Mouse (Mus musculus) stomach, postnatal 0 days (tissue): ENCODE results near the gene Gpr141. TPM values are rescaled to one million over a fixed set of nuclear protein-coding genes. Genes with fewer than 3 reads are reported as not detected.
A peak's percentile ranks its signal among the peaks of the same experiment; 100 is the strongest.

Experiments used
- ATAC-seq: fragments of 200-750 bp; cut with Nextera tagmentation; 2 replicates; pipeline ENCODE4 v1.8.0; 2017; ENCODE audit not compliant: low FRiP score, low TSS enrichment
- DNase-seq: peaks from one replicate; pipeline ENCODE4 v3.0.0-alpha.2; 2016; ENCODE audit warnings: low spot score
- H3K27ac ChIP-seq: fragments of 300-500 bp; sonication (generic); replicated peaks from 2 replicates; pipeline ENCODE4 v1.5.1; 2014; ENCODE audit warnings: mild to moderate bottlenecking, control low read depth
- H3K27me3 ChIP-seq: fragments of 300-500 bp; sonication (generic); 2 replicates; pipeline ENCODE4 v1.6.1; 2014; ENCODE audit warnings: low read length; ENCODE audit not compliant: control insufficient read depth, insufficient read depth
- H3K36me3 ChIP-seq: fragments of 300-500 bp; sonication (generic); 2 replicates; pipeline ENCODE4 v1.6.1; 2014; ENCODE audit warnings: low read length, mixed read lengths; ENCODE audit not compliant: control insufficient read depth, insufficient read depth
- H3K4me1 ChIP-seq: fragments of 300-500 bp; sonication (generic); replicated peaks from 2 replicates; pipeline ENCODE4 v1.6.1; 2014; ENCODE audit warnings: antibody characterized with exemption; ENCODE audit not compliant: control insufficient read depth, insufficient read depth
- H3K4me2 ChIP-seq: fragments of 300-500 bp; sonication (generic); replicated peaks from 2 replicates; pipeline ENCODE4 v1.6.1; 2014; ENCODE audit warnings: low read depth, mild to moderate bottlenecking, control low read depth, moderate library complexity
- H3K4me3 ChIP-seq: fragments of 300-500 bp; sonication (generic); 2 replicates; pipeline ENCODE4 v1.5.1; 2014; ENCODE audit warnings: low read depth, low read length, control low read depth
- H3K9ac ChIP-seq: fragments of 300-500 bp; sonication (generic); 2 replicates; pipeline ENCODE4 v1.6.1; 2014; ENCODE audit warnings: mild to moderate bottlenecking, low read length, control low read depth, mixed read lengths
- H3K9me3 ChIP-seq: fragments of 300-500 bp; sonication (generic); 2 replicates; pipeline ENCODE4 v1.6.1; 2016; ENCODE audit warnings: low read length; ENCODE audit not compliant: control insufficient read depth
- CTCF ChIP-seq: IDR thresholded peaks from 2 replicates; pipeline ENCODE4 v1.5.1; 2016; ENCODE audit warnings: antibody characterized with exemption, low read depth, mild to moderate bottlenecking, moderate library complexity
- EP300 ChIP-seq: optimal IDR thresholded peaks from 2 replicates; pipeline ENCODE3; 2016; ENCODE audit warnings: antibody characterized with exemption
- whole genome bisulfite sequencing: fragments of 180-500 bp; shearing (Covaris S2); extraction: QIAGEN DNeasy Blood & Tissue Kit; methylation state at CpG from one replicate; pipeline ENCODE4 v1.1.7; 2014; 5-methylcytosine and 5-hydroxymethylcytosine counted together
- polyA plus RNA-seq: library from polyadenylated mRNA; unstranded; fragments of >200 nt; fragmentation: Nextera tagmentation; extraction: Ambion mirVana; gene quantifications from 2 replicates; pipeline ENCODE4 v1.2.1, GENCODE M21; 2015

Gene Gpr141
- 0.17 and 0.22 TPM in 2 replicates for polyA plus RNA-seq

DNA sequence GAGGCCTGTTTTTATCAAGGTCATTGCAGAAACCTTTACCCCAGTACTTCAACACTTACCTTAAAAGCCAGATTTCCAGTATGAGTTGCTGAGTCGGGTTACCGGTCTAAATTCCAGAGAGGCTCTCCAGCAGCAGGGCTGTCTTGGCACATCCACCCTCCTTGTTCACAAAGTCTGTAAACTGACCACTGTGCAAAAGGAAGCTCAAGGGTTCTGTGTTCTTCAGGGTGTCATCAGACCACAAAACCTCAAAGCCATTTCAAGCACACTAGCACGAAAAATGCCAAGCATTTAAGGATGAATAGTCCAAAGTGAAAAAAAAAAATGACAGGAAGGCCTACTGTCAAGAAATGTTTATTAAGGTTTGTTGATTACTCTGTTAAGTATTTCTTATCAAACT is at the start of gene Gpr141:
Gene Gpr141 (minus strand): TSS at position 187 of the 400 bp plus-strand sequence.
- no peak within 1 kb of the TSS for H3K27ac ChIP-seq
- DNase-seq (no peak), ATAC-seq (no peak)
- H3K4me3 ChIP-seq, result no peak within 1 kb of the TSS
- 47% methylated on average over 3 of the region's 3 CpGs for WGBS
- H3K4me1 ChIP-seq, result no peaks in the 10 kb centered on the region
- no peaks in the 10 kb centered on the region for H3K27me3 ChIP-seq
- H3K36me3 ChIP-seq, result no peaks in the 10 kb centered on the region
- H3K4me2 ChIP-seq, result no peak within 1 kb of the TSS
- no peak within 1 kb of the TSS for H3K9ac ChIP-seq
- H3K9me3 ChIP-seq, result no peaks in the 10 kb centered on the region
- no peak for TF ChIP-seq EP300
- TF ChIP-seq CTCF, result no peak

DNA sequence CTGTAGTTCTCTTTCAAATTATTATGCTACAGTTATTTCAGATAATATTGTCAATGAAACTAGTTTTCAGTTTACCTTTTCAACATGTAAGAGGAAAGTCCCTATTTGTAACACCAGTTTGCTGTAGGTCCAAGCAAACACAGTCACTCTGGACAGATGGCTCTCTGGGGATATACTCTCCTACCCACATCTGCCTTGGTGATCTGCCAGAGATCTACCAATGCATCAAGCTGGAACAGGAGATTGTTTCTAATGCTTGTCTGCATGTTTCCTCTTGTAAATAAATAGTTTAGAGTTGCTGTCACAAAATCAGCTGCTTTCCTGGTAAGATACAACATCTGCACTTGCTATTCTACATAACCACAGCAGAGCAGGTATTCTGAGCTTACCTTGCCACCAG is 40.2 kb upstream of the Gpr141 start:
- Histone ChIP-seq H3K27ac (no peak overlapping the region), H3K9me3 (no peaks in the 10 kb centered on the region), H3K36me3 (no peaks in the 10 kb centered on the region), H3K4me2 (no peak overlapping the region), H3K4me3 (no peak overlapping the region), H3K9ac (no peak overlapping the region), H3K27me3 (no peaks in the 10 kb centered on the region), H3K4me1 (no peaks in the 10 kb centered on the region)
- TF ChIP-seq EP300 (no peak), CTCF (no peak)
- ATAC-seq (no peak), DNase-seq (no peak)

DNA sequence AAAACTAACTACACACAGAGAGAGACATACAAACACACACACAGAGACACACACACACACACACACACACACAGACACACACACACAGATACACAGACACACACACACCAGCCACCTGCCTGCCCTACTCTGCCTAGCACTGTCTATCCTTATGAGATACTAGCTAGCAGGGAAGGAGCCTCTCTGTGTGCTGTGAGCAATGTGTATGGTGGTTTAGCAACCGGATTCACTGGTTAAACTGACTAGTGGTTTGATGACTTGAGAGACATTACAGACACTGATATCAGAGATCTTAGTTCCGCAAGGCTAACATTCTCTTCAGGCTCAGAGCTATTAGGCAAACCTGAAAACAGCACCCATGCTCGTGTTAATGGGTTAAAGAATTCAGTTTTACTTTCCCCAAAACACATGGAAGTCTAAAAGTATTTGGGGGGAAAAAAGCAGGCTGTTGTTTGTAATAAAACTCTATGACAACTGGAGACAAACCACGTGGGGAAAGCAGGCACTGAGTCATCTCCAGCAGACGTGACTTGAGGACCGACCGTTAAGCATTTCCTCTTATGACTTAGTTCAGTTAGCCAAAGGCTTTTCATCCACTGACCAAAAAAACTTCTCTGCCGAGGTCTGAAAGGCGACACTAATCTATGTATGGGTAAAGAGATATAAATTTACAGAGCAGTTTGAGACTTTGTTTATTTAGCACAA is 30.7 kb upstream of the Gpr141 start:
- Histone ChIP-seq H3K4me1 (no peaks in the 10 kb centered on the region), H3K27me3 (no peaks in the 10 kb centered on the region), H3K36me3 (no peaks in the 10 kb centered on the region), H3K4me3 (no peak overlapping the region), H3K9me3 (no peaks in the 10 kb centered on the region), H3K4me2 (no peak overlapping the region), H3K9ac (no peak overlapping the region), H3K27ac (no peak overlapping the region)
- TF ChIP-seq CTCF (no peak), EP300 (no peak)
- ATAC-seq (peak; percentile 18; the same call in 1 of the 2 replicates), DNase-seq (no peak)
- WGBS, result 37% methylated on average over 9 of the region's 9 CpGs

DNA sequence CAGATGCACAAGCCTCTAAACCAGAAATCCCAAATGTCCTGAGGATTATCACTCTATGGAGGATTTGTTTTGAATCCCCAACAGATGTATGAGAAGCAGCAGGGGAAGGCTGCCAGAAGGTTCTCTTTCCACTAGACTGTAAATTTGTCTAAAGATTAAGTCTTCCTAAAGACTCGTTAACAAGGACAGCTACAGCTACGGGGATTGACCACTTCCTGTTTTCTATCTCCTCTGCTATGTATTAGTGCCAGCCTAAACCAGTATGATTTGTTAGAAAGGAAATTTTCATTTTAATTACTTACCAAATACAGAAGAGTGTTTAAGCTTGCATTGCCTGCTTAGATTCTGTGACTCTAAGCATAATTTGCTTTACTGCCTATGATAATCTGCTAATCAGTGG is 30.0 kb upstream of the Gpr141 start:
- DNase-seq (no peak), ATAC-seq (no peak)
- Histone ChIP-seq H3K4me1 (no peaks in the 10 kb centered on the region), H3K27me3 (no peaks in the 10 kb centered on the region), H3K9ac (no peak overlapping the region), H3K4me3 (no peak overlapping the region), H3K36me3 (no peaks in the 10 kb centered on the region), H3K4me2 (no peak overlapping the region), H3K27ac (no peak overlapping the region), H3K9me3 (no peaks in the 10 kb centered on the region)
- no peak for TF ChIP-seq CTCF
- no peak for TF ChIP-seq EP300
- WGBS, result 29% methylated on average over 2 of the region's 2 CpGs

DNA sequence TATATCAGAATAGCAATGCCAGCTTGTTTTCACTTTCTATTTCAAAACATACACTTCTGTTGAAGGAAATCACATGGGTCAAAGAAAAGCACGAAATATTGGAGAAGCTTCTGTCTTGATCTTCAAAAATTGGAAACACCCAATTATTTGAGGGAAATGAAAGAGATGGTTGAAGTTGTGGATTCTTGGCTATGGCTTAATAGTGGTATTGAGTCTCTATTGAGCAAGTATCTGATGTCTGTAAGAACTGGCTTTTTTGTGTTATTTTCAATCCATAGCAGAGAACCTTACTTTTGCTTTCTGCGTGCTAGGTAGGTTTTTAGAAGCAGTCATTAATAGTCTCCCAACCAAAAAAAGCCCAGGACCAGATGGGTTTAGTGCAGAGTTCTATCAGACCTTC is 19.4 kb upstream of the Gpr141 start:
- no peak overlapping the region for H3K4me3 ChIP-seq
- no peak overlapping the region for H3K4me2 ChIP-seq
- WGBS, result 86% methylated on average over 2 of the region's 2 CpGs
- H3K27me3 ChIP-seq, result no peaks in the 10 kb centered on the region
- H3K4me1 ChIP-seq, result no peaks in the 10 kb centered on the region
- H3K27ac ChIP-seq, result no peak overlapping the region
- ATAC-seq (no peak), DNase-seq (no peak)
- TF ChIP-seq EP300 (no peak), CTCF (no peak)
- H3K36me3 ChIP-seq, result no peaks in the 10 kb centered on the region
- no peak overlapping the region for H3K9ac ChIP-seq
- H3K9me3 ChIP-seq, result no peaks in the 10 kb centered on the region

DNA sequence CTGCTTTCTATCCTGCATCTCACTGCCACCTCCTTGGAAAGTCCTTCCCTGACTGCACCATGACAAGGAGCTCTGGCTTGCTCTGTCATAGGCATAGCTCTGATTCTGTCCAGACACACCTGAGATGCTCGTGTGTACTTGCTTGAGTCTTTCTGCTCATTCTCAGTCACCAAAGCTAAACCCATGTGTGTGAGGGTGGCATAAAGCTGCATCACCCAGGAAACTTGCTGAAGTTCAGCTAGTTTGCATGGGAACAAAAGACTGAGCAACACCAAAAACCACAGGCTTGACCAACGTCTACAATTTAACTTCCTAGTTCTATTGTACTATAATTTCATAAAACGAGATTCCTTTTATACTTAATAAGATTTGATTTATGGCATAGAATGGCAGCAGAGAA is 18.6 kb upstream of the Gpr141 start:
- H3K36me3 ChIP-seq, result no peaks in the 10 kb centered on the region
- no peak overlapping the region for H3K27ac ChIP-seq
- no peak overlapping the region for H3K9ac ChIP-seq
- ATAC-seq (no peak), DNase-seq (no peak)
- no peaks in the 10 kb centered on the region for H3K4me1 ChIP-seq
- H3K27me3 ChIP-seq, result no peaks in the 10 kb centered on the region
- 74% methylated on average over 3 of the region's 3 CpGs for WGBS
- no peak overlapping the region for H3K4me3 ChIP-seq
- no peaks in the 10 kb centered on the region for H3K9me3 ChIP-seq
- no peak overlapping the region for H3K4me2 ChIP-seq
- TF ChIP-seq CTCF (no peak), EP300 (no peak)
